15 mouse cellular contexts compared by ENCODE assay signal in the genomic region with DNA sequence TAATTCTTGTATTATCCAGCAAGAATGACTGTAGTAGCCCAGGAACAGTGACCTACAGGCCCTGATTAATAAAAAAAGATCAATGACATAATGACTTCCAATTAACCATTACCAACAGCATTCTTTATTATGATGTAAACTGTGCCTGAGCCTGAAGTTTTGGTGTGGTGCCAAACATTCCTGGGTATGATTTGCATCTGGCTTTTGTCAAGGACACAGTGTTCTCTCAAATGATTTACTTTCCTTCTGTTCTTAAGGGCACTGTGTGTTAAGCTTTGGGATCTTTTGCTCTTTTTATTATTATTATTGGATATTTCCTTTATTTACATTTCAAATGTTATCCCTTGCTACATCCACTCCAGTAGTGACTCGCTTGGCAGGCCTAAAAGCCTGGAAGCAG.
A peak's percentile ranks its signal among the peaks of the same experiment; 100 is the strongest.
DNase-seq lines count a peak whose midpoint lies in the region; ATAC-seq lines count a peak whose summit lies in the region.
"Had no signal": no experiment of that assay in that cellular context is flagged by ENCODE, and none has a peak within 500 bp of the region (broad histone marks: within the 10 kb centered on the region; RNA-seq: fewer than 3 reads in every experiment).

No protein-coding gene starts in this region.

- H3K9me3 ChIP-seq in heart, embryonic 13.5 days: no peaks in the 10 kb centered on the region
- H3K9me3 ChIP-seq in limb, embryonic 13.5 days: no peaks in the 10 kb centered on the region
- H3K9me3 ChIP-seq: embryonic facial prominence, embryonic 13.5 days; G1E had no signal

- no peak for ATAC-seq in heart, embryonic 13.5 days (ENCODE audit: extremely low read depth, insufficient number of reproducible peaks, low FRiP score, low TSS enrichment)
- ATAC-seq in limb, embryonic 13.5 days (ENCODE audit: low FRiP score, low read depth): peak; percentile 44; the same call in 1 of the 2 replicates
- ATAC-seq: forebrain, embryonic 14.5 days had no signal

- H3K4me3 ChIP-seq in heart, embryonic 13.5 days: no peak overlapping the region
- H3K4me3 ChIP-seq in limb, embryonic 13.5 days: no peak overlapping the region
- H3K4me3 ChIP-seq: embryonic facial prominence, embryonic 13.5 days had no signal

- peak overlapping the region; percentile 59 for H3K27ac ChIP-seq in heart, embryonic 13.5 days (replicated peaks)
- H3K27ac ChIP-seq in limb, embryonic 13.5 days: no peak overlapping the region
- H3K27ac ChIP-seq: embryonic facial prominence, embryonic 13.5 days had no signal

- DNase-seq in heart, postnatal 4 days: no peak
- peak; percentile 60 for DNase-seq in Muller cell, postnatal 12 days (ENCODE audit: inconsistent ontology term)
- DNase-seq in fat pad, adult 2 months (ENCODE audit: extremely low read depth, low read depth, low spot score): peak; percentile 83
- no peak for DNase-seq in testis, postnatal 10 days (ENCODE audit: low spot score)
- DNase-seq in gastrocnemius, postnatal 4 days (ENCODE audit: low spot score in 2 of 2): no peak
- no peak for DNase-seq in spleen, postnatal 10 days (ENCODE audit: low spot score in 2 of 2)
- DNase-seq: cerebellum, adult 11-12 months; gastrocnemius, postnatal 14 days; liver; right cerebral cortex, postnatal 25 days had no signal

- H3K9ac ChIP-seq in heart, embryonic 13.5 days: no peak overlapping the region
- H3K9ac ChIP-seq in limb, embryonic 13.5 days: no peak overlapping the region
- H3K9ac ChIP-seq: embryonic facial prominence, embryonic 13.5 days had no signal

- H3K4me2 ChIP-seq in heart, embryonic 13.5 days: no peak overlapping the region
- H3K4me2 ChIP-seq in limb, embryonic 13.5 days (replicated peaks): no peak overlapping the region
- H3K4me2 ChIP-seq: embryonic facial prominence, embryonic 13.5 days had no signal

- no peaks in the 10 kb centered on the region for H3K36me3 ChIP-seq in heart, embryonic 13.5 days
- H3K36me3 ChIP-seq in limb, embryonic 13.5 days: no peaks in the 10 kb centered on the region
- H3K36me3 ChIP-seq: embryonic facial prominence, embryonic 13.5 days; G1E had no signal

- no peaks in the 10 kb centered on the region for H3K27me3 ChIP-seq in heart, embryonic 13.5 days (replicated peaks)
- no peaks in the 10 kb centered on the region for H3K27me3 ChIP-seq in limb, embryonic 13.5 days
- H3K27me3 ChIP-seq: embryonic facial prominence, embryonic 13.5 days had no signal

- peaks cover 11% of the 10 kb centered on the region; the same call in 1 of the 2 replicates for H3K4me1 ChIP-seq in heart, embryonic 13.5 days
- H3K4me1 ChIP-seq in limb, embryonic 13.5 days: 0 out of 2 replicates have a peak, but pooled peaks cover 4% of the 10 kb centered on the region

- 48% methylated on average over 1 of the region's 1 CpGs for WGBS in heart, embryonic 13.5 days
- whole genome bisulfite sequencing in limb, embryonic 13.5 days: 45% methylated on average over 1 of the region's 1 CpGs

Comparison
In these comparisons a context has a peak if more than half of its experiments do, and no peak if none do; other contexts are left out.
1. DNase-seq: peak in Muller cell, postnatal 12 days (single experiment) and fat pad, adult 2 months (single experiment); none in heart, postnatal 4 days (single experiment), testis, postnatal 10 days (single experiment), gastrocnemius, postnatal 4 days (0 of 2) and spleen, postnatal 10 days (0 of 2).